Mouse (Mus musculus) thymus, postnatal 0 days (tissue): Measurements from ENCODE around the gene Olfr351. TPM values are rescaled to one million over a fixed set of nuclear protein-coding genes. Genes with fewer than 3 reads are reported as not detected.

Source experiments
- DNase-seq: peaks from one replicate; pipeline ENCODE4 v3.0.0-alpha.2; 2015; ENCODE audit warnings: low spot score
- polyA plus RNA-seq: library from polyadenylated mRNA; unstranded; fragments of >200 nt; fragmentation: Nextera tagmentation; extraction: Ambion mirVana; gene quantifications from 2 replicates; pipeline ENCODE4 v1.2.1, GENCODE M21; 2015

Gene Olfr351
- not detected in 2 replicates for polyA plus RNA-seq

GRCm38 (mm10) chr2:36862560-36862959 is at the start of gene Olfr351:
TSS of gene Olfr351 (minus strand) at chr2:36862660.
- DNase-seq: no peak

- DNase-seq: no peak
Observed at GRCm38 (mm10) chr2:36905380-36905779, 42.9 kb upstream of the Olfr351 start, which contains the start of gene Olfr354. TSS of gene Olfr354 (plus strand) at chr2:36905680.

- DNase-seq: no peak
Observed at GRCm38 (mm10) chr2:36897114-36897513, 34.7 kb upstream of the Olfr351 start.

DNA sequence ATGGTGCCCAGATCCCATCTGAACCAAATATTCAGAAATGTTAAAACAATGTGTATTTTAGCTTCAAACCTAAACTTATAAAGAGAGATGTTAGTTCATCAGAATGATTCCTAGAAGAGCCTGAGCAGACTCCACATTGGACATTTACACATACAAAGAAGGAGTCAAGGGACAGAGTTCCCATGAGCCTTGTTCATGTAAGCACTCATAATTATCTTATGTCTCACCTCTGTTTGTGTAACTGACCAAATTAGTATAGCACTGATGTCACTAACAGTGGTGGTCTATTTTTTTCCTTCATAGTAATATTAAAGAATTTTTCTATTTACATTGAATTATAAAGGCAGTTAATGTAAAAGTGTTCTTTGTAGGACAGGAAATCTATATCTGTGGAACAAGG is 30.4 kb upstream of the Olfr351 start, which contains the start of gene Olfr353:
Gene Olfr353, minus strand, starts transcription at position 101 of the 400 bp plus-strand sequence.
- no peak for DNase-seq

DNA sequence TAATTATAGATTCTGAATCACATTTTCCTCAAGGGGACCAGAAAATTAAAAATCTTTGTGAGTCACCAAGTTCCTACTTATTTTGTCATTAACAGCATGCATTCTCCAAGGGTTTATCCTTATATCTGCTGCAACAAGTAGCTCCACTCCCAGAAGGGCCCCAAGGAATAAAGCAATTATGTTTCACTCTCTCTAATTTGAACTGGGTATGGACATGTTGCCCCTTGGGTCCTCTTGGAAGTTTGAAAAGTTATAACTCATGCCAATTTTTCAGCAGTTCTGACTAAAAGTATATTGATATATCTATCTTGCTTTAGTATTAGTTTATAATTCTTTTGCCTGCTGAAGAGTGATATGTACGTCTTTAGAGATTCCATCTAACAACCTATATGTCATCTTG is 5.7 kb upstream of the Olfr351 start, which contains the start of gene Olfr352:
Gene Olfr352, plus strand, starts transcription at position 301 of the 400 bp plus-strand sequence.
- no peak for DNase-seq

GRCm38 (mm10) chr2:36846010-36846409 is 16.4 kb downstream of the Olfr351 start, which contains the start of gene Olfr350:
TSS of gene Olfr350 (plus strand) at chr2:36846310.
- no peak for DNase-seq

DNA sequence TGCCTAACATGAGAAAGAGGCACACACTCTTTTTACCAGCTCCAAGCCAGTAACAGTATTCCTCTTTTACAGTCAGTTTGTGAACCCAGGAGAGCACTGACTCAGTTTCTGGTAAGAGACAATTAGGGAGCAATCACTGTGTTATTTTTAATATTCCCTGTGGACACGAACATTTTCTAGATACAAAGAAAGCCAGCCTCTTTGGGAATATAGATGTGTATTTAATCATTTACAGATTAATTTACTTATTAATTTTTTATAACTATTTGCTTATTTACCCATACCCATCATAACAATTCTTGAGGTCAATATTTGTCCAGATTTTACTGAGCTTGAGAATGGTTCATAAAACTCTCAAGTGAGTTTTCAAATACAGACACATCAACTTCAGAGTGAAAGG is 45.5 kb downstream of the Olfr351 start, which contains the start of gene Olfr3:
Gene Olfr3, minus strand, starts transcription at position 101 of the 400 bp plus-strand sequence.
- DNase-seq: no peak

Other genes with a start within 250 kb of the Olfr351 start
- gene Olfr345, start 222.6 kb downstream of the Olfr351 start, polyA plus RNA-seq: not detected in 2 replicates
- not detected in 2 replicates for gene Olfr346, start 176.9 kb downstream of the Olfr351 start, polyA plus RNA-seq
- gene Olfr347, start 130.8 kb downstream of the Olfr351 start, polyA plus RNA-seq: not detected in 2 replicates
- not detected in 2 replicates for gene Olfr348, start 78.4 kb downstream of the Olfr351 start, polyA plus RNA-seq
- gene Olfr50, start 72.1 kb downstream of the Olfr351 start, polyA plus RNA-seq: not detected in 2 replicates
- not detected in 2 replicates for gene Olfr3, start 45.6 kb downstream of the Olfr351 start, polyA plus RNA-seq
- not detected in 2 replicates for gene Olfr350, start 16.4 kb downstream of the Olfr351 start, polyA plus RNA-seq
- not detected in 2 replicates for gene Olfr352, start 5.8 kb upstream of the Olfr351 start, polyA plus RNA-seq
- gene Olfr353, start 30.3 kb upstream of the Olfr351 start, polyA plus RNA-seq: not detected in 2 replicates
- gene Olfr354, start 43.0 kb upstream of the Olfr351 start, polyA plus RNA-seq: not detected in 2 replicates
- not detected in 2 replicates for gene Olfr355, start 66.2 kb upstream of the Olfr351 start, polyA plus RNA-seq
- not detected in 2 replicates for gene Olfr356, start 74.5 kb upstream of the Olfr351 start, polyA plus RNA-seq
- gene Olfr357, start 131.2 kb upstream of the Olfr351 start, polyA plus RNA-seq: not detected in 2 replicates
- not detected in 2 replicates for gene Olfr358, start 146.7 kb upstream of the Olfr351 start, polyA plus RNA-seq
- gene Olfr360, start 203.1 kb upstream of the Olfr351 start, polyA plus RNA-seq: not detected in 2 replicates
- not detected in 2 replicates for gene Olfr361, start 226.6 kb upstream of the Olfr351 start, polyA plus RNA-seq